Mouse (Mus musculus) retina, postnatal 1 day (tissue): ENCODE data around the gene Prmt3.

Experiments
- DNase-seq: peaks from one replicate; pipeline ENCODE4 v3.0.0-alpha.2; 2012

Prmt3 gene

DNA sequence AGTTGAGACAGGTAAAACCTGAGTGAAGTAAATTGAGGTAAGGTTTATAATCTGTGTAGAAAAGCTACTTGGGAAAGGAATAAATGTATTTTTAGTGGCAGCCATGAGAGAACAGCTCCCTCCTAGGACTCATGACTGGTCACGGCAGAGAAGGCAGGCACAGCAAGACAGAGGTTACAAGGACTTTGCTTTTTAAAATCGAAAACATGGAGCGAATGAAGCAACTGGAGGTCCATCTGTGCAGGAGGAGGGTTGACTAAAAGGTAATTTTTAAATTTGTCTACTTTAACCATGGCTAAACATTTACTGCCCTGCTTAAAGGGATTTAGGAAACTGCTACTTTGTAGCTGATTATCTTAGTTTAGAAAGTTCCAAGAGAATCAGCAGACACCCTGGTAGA, 81.7 kb downstream of the Prmt3 start:
- no peak for DNase-seq

DNA sequence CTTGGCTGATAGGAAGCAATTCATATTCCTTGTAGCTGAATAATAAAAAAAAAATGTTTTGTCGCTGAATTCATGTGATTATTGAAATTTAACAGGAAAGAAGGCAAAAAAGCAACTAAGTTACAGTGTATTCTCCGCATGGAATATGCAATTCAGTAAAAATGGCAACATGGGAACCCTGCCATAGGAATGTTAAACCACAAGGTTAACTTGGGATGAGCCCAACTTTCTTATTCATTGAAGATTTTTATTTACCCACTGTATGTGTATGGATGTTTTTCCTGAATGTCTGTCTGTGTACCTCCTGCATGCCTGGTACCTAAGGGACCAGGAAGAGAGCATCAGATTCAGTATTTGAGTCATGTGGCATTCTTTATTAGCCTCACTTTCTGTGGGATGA, 83.0 kb downstream of the Prmt3 start:
- DNase-seq: no peak

DNA sequence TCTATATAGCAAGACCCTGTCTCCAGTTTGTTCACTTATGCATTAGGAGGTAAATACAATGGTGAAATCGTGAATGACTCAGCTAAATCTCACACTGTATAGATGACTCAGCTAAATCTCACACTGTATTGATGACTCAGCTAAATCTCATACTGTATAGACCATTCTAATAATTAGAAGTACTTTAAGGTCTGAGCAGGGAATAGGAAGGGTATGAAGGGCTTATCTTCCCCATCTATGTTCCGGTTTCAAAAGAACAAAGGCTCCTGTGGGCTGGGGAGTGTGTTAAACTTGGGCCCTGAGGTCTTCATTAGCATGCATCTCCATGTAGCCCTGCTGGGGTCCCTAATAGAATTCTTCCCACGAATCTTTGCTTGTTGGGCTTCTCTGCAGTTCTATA, 85.6 kb downstream of the Prmt3 start:
- DNase-seq: no peak

DNA sequence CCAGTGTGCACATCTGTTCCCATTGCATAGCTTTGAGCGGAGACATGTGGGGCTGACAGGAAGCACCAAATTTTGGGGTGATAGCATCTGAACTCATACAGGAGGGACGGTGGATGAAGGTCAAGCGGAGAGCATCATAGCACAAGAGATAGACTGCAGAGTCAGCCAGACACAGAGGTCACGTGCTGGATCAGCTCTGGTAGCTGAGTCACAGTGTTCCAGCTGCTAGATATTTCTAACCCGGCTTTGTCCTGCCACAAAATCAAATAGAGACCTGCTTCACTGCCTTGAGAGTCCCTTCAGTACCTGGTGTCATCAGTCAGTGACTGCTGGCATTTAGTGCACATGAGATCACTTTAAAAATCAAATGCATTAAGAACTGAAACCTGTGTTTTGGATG, 91.5 kb downstream of the Prmt3 start:
- DNase-seq: no peak

DNA sequence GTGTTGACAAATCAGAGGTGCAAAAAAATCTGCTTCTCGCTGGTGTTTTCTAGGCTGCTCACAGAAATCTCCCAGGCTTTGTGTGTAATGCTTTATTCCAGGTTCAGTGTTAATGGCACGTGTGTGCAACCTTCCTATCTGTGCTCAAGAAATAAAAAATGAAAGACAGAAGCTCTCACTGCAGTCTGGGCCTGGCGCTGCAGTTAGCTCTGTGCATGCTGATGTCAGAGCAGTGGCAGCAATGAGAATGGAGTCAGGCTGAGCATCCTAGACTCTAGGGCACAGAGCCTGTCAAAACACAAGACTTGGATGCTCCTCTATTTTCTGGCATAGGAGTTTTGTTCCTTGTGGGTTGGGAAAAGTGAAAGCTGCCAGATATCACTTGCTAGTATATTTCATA, 92.1 kb downstream of the Prmt3 start:
- no peak for DNase-seq

DNA sequence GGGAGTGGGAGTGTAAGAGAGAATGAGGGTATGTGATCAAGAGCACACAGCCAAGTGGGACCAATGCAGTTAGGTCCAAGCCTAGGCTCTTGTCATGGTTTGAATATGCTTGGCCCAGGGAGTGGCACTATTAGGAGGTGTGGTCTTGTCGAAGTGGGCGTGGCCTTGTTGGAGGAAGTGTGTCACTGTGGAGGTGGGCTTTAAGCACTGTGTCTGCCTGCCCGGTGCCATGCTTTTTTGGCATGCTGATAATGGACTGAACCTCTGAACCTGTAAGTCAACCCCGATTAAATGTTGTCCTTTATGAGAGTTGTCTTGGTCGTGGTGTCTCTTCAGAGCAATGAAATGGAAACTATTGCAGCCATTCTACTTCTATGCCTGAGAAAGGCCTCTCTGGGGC, 99.2 kb downstream of the Prmt3 start:
- no peak for DNase-seq

DNA sequence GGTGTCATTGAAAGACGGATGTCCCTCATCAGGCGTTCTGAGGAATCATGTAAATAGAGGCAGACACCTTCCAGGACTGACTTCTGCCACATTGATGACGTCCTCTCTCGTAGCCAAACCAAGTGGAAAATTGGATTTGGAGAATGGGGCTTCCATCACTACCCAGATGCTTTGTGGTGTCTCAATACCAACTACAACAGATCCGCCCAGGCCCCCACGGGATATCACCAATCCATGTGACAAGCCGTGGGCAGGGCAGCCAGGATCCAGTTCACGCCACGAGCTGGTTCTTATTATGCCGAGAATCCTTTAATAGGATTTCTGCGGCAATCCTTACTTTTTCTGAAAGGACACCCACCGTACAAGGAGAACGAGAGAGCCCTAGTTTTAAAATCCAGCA, 100.9 kb downstream of the Prmt3 start:
- peak; percentile 59 for DNase-seq

DNA sequence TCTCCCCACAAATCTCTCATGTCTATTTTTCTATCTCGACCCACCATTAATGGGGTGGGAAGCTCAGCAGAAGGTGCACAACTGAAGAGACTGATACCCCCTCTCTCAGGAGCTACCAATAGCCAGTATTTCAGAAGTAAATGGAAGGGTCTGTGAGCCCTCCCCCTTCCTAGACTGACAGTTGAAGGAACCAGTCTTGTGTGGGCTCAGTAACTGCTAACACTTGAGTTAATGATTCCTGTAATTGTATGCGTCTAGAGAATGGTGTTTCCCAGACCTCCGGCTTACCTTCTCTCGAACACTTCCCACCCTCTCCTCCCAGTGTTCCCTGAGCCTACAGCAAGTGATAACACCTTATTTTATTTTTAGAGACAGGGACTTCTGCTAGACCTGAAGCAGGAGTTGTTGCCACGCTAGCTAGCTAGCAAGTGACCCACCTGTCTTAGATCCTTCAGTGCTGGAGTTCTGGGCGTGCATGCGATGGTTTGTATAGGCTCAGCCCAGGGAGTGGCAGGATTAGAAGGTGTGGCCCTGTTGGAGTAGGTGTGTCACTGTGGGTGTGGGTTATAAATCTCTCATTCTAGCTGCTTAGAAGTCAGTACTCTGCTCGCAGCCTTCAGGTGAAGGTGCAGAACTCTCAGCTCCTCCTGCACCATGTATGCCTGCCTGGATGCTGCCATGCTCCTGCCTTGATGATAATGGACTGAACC, 102.0 kb downstream of the Prmt3 start:
- no peak for DNase-seq

DNA sequence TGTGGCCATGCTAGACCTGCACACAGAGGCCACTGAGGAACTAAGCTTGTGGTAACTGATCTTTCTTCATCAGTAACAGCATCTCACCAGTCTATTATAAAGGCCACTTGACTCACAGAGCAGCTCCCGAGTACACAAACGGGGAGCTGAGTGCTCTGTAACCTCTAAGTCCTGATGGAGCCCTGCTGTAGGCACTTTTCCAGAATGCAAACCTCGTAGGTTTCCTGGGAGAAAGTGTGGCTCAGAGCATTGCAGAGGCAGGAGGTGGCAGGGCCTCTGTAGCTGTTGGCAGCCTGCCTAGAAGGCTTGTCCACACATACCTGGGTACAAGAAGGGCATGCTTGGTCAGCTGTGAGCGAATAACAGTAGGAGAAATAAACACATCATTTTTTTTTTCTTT, 104.1 kb downstream of the Prmt3 start:
- no peak for DNase-seq

DNA sequence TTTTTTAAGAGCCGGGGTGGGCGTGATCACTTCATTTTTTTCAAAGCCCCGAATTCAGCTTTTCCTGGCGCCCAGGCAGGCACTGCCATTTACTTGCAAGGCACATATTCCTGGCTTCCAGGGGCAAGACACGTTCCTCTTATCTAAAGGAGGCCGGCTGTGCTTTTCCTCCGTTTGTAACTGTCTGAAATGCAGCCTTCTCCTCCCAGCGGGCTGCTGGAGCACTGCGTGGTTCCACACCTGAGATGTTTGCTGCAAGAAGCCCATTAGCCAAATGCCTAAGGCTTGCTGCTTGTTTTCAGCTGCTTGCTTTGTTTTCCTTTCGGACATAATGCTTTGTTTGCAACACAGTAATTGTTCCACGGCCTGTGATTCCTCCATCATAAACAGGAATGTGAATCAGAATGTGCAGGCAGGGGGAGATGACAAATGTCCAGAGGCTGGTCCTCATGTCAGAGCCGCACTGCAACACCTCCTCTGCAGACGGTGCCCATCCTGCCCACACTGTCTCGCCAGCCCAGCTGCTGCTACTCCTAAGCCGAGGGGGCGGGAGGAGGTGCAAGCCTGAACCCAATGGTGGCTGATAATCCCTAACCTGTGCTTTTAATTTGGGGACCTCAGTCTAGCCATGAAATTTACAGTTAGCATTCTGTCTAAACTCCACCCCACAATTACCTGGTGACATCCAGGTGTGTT, 104.7 kb downstream of the Prmt3 start:
- peak; percentile 38 for DNase-seq

DNA sequence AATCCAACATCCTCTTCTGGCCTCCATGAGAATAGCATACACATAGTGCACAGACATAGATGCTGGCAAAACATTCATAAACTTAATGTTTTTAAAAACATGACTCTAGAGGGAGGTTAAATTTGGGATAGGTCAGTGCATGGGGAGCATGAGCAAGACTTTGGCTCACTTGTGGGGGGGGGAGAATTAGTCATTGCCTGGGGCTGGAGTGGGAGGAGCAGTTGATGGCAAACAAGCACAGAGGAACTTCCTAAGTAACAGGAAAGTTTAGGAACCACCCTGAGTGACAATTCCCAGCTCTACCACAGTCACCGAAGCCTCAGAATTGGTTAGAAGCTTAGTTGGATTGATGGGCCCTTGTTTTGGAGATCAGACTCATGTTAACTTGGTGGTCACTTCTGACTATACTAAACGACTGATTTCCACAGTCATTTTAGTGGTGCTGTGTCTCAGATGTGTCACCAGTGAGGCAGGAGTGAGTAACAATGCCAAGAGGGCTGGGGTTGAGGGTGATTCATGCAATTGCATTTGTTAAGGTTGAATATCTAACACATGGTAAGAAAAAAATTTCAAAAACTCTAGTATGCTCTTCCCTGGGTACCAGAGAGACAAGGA, 109.7 kb downstream of the Prmt3 start:
- no peak for DNase-seq

DNA sequence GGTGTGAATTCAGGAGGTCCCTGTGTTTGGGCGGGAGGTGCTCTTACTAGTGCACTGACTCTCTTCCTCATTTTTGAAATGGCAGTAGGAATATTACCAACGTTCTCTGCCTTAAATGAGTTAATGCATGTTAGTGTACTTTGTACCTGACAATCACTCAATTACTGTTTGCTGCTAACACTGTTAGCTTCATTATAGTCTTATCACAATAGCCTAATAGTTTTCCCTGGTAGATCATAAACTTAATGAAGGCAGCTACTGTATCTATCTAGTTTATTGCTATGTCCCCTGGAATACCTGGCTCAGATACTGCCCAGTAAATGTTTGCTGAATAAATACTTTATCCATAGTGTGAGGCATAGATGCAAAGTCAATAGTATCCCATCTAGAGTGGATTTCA, 116.6 kb downstream of the Prmt3 start:
- no peak for DNase-seq

DNA sequence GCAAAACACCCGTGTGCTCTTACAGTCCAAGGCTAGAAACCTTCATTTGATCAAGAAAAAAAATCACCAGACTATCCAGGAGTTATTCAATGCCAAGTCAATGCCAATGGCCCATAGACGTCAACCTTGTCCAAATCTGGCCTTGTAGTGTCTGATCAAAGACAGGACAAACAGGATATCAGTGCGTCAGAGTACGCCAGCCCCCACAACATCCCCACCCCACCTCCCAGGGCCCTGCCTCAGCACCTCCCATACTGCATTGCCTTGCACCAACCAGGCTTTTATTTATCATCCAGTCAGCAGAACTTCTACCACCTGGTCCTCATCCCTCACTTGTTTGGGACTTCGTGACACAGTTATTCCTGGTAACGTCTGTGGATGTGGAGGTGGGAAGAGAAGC, 117.2 kb downstream of the Prmt3 start:
- DNase-seq: no peak

DNA sequence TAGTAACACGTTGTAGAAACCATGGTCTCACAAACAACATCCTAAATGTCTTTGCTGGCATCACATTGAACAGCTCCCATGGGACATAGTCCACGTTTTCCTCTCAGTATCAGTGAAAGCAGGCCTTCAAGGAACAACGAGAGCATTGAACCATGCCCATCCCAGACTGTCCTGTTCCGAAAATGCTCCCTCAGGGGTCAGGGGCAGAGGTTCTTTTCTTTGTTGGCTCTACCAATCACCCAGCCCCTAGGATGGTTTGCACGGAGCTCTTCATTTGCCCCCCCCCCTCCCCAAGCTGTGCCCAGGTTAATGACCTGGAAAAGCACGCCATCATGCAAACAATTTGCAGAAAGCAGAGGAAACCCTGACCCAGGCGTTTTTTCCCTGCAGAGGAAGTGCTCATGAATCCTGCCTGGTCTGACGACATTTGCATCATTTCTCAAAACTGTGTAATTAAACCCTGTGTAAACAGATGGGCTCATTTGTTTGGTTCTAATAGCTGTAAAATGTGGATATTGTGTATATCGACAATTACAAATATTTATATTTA, 123.9 kb downstream of the Prmt3 start:
- peak; percentile 42 for DNase-seq

DNA sequence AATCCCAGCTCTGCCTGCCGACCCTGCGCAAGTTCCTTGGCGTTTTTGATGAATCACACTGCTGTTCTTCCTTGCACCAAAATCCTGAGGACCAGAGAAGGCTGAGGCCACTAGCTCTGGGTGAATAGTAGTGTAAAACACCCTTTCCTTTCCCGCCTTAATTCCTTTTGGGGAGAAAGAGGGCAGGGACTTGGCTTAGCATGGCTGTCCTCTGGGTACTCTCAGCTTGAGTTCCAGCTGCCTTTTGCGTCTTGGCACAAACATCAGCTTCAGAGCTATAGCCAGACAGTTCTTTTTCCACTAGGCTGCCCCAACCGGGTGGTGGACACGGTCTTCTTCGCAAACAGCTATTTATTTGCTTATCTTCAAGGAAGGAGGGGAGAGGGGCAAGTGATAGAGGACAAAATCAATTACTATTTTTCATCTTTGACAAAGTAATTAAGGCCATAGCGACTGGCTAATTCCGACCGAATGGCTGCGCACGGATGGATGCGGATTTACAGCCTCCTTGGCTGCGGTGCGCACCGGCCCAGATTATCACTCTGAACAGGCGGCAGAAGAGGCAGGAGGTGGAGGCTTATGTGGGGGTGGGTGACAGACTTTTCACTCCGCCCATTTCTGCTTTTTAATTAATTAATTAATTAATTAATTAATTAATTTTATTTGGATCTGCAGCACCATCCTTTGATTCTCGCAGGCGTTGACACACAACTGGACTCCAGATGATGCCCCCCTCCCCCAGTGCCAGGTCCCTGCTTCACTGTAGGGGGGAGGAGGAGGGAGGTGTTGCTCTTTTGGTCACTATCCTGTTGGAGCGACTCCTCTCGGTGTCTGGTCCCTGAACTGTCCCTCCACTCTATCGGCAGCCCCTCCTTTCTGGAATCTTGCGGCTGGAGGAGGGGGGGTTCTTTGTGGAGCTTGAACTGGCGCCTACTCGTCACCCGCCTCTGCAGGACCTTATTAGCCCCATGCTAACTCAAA, 129.3 kb downstream of the Prmt3 start:
- DNase-seq: peak; percentile 54
